Mouse (Mus musculus) neural tube, embryonic 14.5 days (tissue): ENCODE measurements around the gene Trim66. TPM values are rescaled to one million over a fixed set of nuclear protein-coding genes. Genes with fewer than 3 reads are reported as not detected.
A peak's percentile ranks its signal among the peaks of the same experiment; 100 is the strongest.

Source experiments
- ATAC-seq: fragments of 200-750 bp; cut with Nextera tagmentation; 2 replicates; pipeline ENCODE4 v1.8.0; 2017; ENCODE audit warnings: low read depth, mild to moderate bottlenecking, moderate TSS enrichment, moderate library complexity
- H3K27ac ChIP-seq: fragments of 300-500 bp; sonication (generic); 2 replicates; pipeline ENCODE4 v1.5.1; 2014; ENCODE audit warnings: low read depth, mild to moderate bottlenecking, control low read depth, low read length, moderate library complexity, mixed read lengths
- H3K27me3 ChIP-seq: fragments of 300-500 bp; sonication (generic); 2 replicates; pipeline ENCODE4 v1.6.1; 2014; ENCODE audit warnings: low read length; ENCODE audit not compliant: control insufficient read depth, insufficient read depth
- H3K36me3 ChIP-seq: fragments of 300-500 bp; sonication (generic); 2 replicates; pipeline ENCODE4 v1.6.1; 2014; ENCODE audit warnings: low read length, mixed read lengths; ENCODE audit not compliant: control insufficient read depth, insufficient read depth
- H3K4me1 ChIP-seq: fragments of 300-500 bp; sonication (generic); 2 replicates; pipeline ENCODE4 v1.6.1; 2014; ENCODE audit warnings: low read length; ENCODE audit not compliant: control insufficient read depth, insufficient read depth
- H3K4me2 ChIP-seq: fragments of 300-500 bp; sonication (generic); 2 replicates; pipeline ENCODE4 v1.6.1; 2014; ENCODE audit warnings: mild to moderate bottlenecking, low read depth, low read length, control low read depth
- H3K4me3 ChIP-seq: fragments of 300-500 bp; sonication (generic); 2 replicates; pipeline ENCODE4 v1.5.1; 2014; ENCODE audit warnings: low read depth, low read length, control low read depth, mixed read lengths
- H3K9ac ChIP-seq: fragments of 300-500 bp; sonication (generic); replicated peaks from 2 replicates; pipeline ENCODE4 v1.6.1; 2014; ENCODE audit warnings: low read depth, mild to moderate bottlenecking, control low read depth, low read length, mixed read lengths
- H3K9me3 ChIP-seq: fragments of 300-500 bp; sonication (generic); 2 replicates; pipeline ENCODE4 v1.6.1; 2016; ENCODE audit warnings: low read length; ENCODE audit not compliant: control insufficient read depth
- WGBS: fragments of 180-500 bp; shearing (Covaris S2); extraction: QIAGEN DNeasy Blood & Tissue Kit; methylation state at CpG from one replicate; pipeline ENCODE4 v1.1.7; 2014; 5-methylcytosine and 5-hydroxymethylcytosine counted together
- polyA plus RNA-seq: library from polyadenylated mRNA; unstranded; fragments of >200 nt; fragmentation: Nextera tagmentation; extraction: Ambion mirVana; gene quantifications from 2 replicates; pipeline ENCODE4 v1.2.1, GENCODE M21; 2014

Gene Trim66
- polyA plus RNA-seq, 1 experiment from 2014 or later: 0.60 TPM

DNA sequence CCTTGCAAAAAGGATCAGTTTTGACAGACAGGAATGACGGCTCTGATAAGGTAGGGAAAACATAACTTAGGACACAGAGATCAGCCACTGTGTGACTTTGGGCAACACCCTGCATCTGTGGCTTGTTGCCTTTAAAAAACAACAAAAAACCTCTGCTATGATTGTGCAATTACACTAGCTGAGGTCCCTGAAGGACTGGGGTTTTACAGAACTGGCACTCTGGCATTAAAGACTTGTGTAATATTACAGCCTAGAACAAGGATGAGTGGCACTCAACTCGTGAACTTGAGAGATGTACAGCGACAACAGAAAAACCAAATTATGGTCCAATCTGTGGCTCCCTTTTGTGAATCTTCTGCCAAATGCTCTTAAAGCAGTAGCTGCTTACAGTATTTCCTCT is 16.8 kb upstream of the Trim66 start:
- no peak overlapping the region for H3K27ac ChIP-seq
- H3K36me3 ChIP-seq: peaks cover 35% of the 10 kb centered on the region
- no peak overlapping the region for H3K4me2 ChIP-seq
- no peaks in the 10 kb centered on the region for H3K9me3 ChIP-seq
- H3K27me3 ChIP-seq: no peaks in the 10 kb centered on the region
- no peak for ATAC-seq
- H3K9ac ChIP-seq: no peak overlapping the region
- no peak overlapping the region for H3K4me3 ChIP-seq
- 88% methylated on average over 3 of the region's 3 CpGs for WGBS
- H3K4me1 ChIP-seq: peaks cover 6% of the 10 kb centered on the region

DNA sequence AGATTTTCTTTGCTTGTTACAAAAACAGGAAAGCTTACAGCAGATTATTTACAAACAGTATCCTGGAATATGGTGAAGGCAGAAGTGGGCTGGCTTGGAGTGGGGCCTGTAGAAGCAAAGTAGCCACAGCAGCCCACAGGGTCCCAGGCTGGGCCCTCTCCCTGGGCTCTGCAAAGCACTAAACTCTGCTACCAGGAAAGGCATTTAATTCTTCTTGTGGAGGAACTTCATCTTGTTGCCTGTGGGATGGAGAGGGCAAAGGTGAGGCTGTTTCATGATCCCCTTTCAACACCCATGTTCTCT is 16.5 kb upstream of the Trim66 start:
- no peaks in the 10 kb centered on the region for H3K9me3 ChIP-seq
- H3K4me2 ChIP-seq: no peak overlapping the region
- no peak overlapping the region for H3K9ac ChIP-seq
- H3K4me3 ChIP-seq: no peak overlapping the region
- H3K27me3 ChIP-seq: no peaks in the 10 kb centered on the region
- H3K4me1 ChIP-seq: peaks cover 7% of the 10 kb centered on the region
- H3K36me3 ChIP-seq: peaks cover 35% of the 10 kb centered on the region
- H3K27ac ChIP-seq: no peak overlapping the region
- ATAC-seq: no peak

DNA sequence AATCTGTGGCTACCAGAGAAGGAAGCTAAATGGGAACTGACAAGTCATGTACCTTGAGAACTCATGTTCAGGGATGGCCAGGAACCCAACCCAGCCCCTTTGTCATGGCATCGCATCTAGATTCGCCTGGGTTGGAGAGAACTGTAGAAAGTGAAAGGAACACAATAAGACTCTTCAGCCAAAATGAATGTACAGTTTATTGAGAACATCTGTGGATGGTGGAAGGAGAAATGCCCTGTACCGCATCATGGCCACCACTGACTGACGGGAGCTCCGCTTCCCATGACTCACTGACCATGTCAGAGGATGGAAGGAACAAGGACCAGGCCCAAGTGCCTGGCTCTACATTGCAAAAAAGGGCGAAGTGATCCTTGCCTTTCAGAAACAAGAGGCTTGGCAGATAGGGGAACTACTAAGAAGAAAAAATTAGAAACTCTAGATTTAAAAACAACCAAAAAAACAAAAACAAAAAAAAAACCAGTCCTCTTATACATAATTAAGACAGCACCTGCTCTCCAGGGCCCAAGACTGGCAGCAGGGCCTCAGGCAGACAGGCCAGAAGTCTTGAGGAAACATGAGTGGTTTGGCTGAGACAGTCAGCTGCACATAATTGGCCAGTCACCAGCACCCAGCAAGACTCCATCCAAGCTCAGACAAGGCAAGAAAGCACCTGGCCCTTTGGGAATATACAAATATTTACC is 16.0 kb upstream of the Trim66 start:
- H3K9ac ChIP-seq: no peak overlapping the region
- no peaks in the 10 kb centered on the region for H3K27me3 ChIP-seq
- H3K9me3 ChIP-seq: no peaks in the 10 kb centered on the region
- ATAC-seq: no peak
- H3K27ac ChIP-seq: no peak overlapping the region
- H3K4me2 ChIP-seq: no peak overlapping the region
- H3K4me3 ChIP-seq: no peak overlapping the region
- peaks cover 35% of the 10 kb centered on the region for H3K36me3 ChIP-seq
- WGBS: 67% methylated on average over 6 of the region's 6 CpGs
- H3K4me1 ChIP-seq: peaks cover 7% of the 10 kb centered on the region

- 63% methylated on average over 2 of the region's 2 CpGs for WGBS
- no peak overlapping the region for H3K4me3 ChIP-seq
- H3K27ac ChIP-seq: no peak overlapping the region
- no peak overlapping the region for H3K9ac ChIP-seq
- H3K27me3 ChIP-seq: no peaks in the 10 kb centered on the region
- peaks cover 35% of the 10 kb centered on the region for H3K36me3 ChIP-seq
- ATAC-seq: no peak
- H3K9me3 ChIP-seq: no peaks in the 10 kb centered on the region
- no peak overlapping the region for H3K4me2 ChIP-seq
- peaks cover 7% of the 10 kb centered on the region for H3K4me1 ChIP-seq
Measured at GRCm38 (mm10) chr7:109523304-109523703, 15.4 kb upstream of the Trim66 start.

GRCm38 (mm10) chr7:109522084-109522483 is 14.2 kb upstream of the Trim66 start:
- H3K9ac ChIP-seq: no peak overlapping the region

GRCm38 (mm10) chr7:109519936-109520335 is 12.0 kb upstream of the Trim66 start:
- 7% methylated on average over 10 of the region's 10 CpGs for WGBS

More at GRCm38 (mm10) chr7:109522084-109522483, 14.2 kb upstream of the Trim66 start:
- no peak for ATAC-seq
- Histone ChIP-seq H3K36me3 (peaks cover 35% of the 10 kb centered on the region), H3K4me2 (no peak overlapping the region), H3K27me3 (no peaks in the 10 kb centered on the region), H3K27ac (no peak overlapping the region), H3K4me1 (peaks cover 15% of the 10 kb centered on the region), H3K4me3 (no peak overlapping the region), H3K9me3 (no peaks in the 10 kb centered on the region)
- WGBS: 86% methylated on average over 5 of the region's 5 CpGs

DNA sequence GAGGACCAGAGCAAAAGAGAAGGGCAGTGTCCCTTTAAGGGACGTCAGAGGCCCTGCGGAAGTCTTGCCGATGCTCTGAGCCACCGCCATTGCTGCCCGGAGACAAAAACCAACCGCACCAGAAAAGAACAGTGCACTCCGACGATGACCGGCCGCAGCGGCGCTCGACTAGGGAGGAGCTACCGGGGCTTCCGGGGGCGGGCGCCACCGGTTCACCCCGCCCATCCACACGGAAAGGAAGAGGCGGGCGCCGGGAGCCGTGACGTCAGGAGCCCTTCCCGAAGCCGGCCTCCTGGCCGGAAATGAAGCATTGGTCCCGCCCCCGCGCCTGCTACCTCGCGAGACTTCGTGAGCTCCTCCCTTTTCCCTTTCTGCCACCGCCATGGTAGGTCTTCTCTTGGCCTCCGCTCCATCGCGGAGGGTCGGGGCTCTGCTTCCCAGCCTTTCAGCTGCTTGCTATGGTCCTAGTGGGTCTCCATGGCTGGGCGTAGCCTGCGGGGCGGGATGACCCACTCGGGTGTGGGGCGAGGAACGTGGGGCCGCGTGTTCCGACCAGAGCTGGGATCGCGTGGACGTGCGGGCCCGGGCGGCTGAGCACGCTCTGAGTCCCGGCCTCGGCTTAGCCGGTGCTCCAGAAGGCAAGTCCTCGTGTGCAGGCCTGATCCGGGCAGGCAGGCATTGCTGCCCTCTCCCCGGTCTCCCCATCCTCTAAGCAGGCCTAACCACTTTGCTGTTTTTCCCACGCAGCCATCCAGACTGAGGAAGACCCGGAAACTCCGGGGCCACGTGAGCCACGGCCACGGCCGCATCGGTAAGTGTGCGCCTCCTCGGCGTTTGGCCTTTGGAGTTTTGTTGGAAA is 11.1 kb upstream of the Trim66 start, which contains the start of gene Rpl27a:
Rpl27a (plus strand) TSS at position 310 of the 859 bp plus-strand sequence.
- Histone ChIP-seq H3K4me2 (peak within 1 kb of the TSS; percentile 98), H3K27ac (peak within 1 kb of the TSS; percentile 94), H3K36me3 (peaks cover 27% of the 10 kb centered on the region), H3K27me3 (no peaks in the 10 kb centered on the region), H3K9me3 (no peaks in the 10 kb centered on the region), H3K4me3 (peak within 1 kb of the TSS; percentile 95), H3K9ac (peak within 1 kb of the TSS; percentile 95), H3K4me1 (peaks cover 15% of the 10 kb centered on the region)
- ATAC-seq: peak; percentile 95
- WGBS: under 1% methylated on average over 56 of the region's 72 CpGs

More at GRCm38 (mm10) chr7:109519936-109520335, 12.0 kb upstream of the Trim66 start:
- Histone ChIP-seq H3K27me3 (no peaks in the 10 kb centered on the region), H3K4me2 (peak overlapping the region; percentile 98), H3K4me1 (peaks cover 15% of the 10 kb centered on the region), H3K4me3 (peak overlapping the region; percentile 95), H3K27ac (no peak overlapping the region), H3K36me3 (peaks cover 27% of the 10 kb centered on the region), H3K9ac (peak overlapping the region; percentile 95), H3K9me3 (no peaks in the 10 kb centered on the region)
- no peak for ATAC-seq

- no peak for ATAC-seq
- Histone ChIP-seq H3K4me3 (peak overlapping the region; percentile 95), H3K36me3 (peaks cover 20% of the 10 kb centered on the region), H3K27ac (peak overlapping the region; percentile 94), H3K9me3 (no peaks in the 10 kb centered on the region), H3K4me1 (peaks cover 15% of the 10 kb centered on the region), H3K27me3 (no peaks in the 10 kb centered on the region), H3K9ac (peak overlapping the region; percentile 95), H3K4me2 (peak overlapping the region; percentile 66)
- 19% methylated on average over 10 of the region's 10 CpGs for WGBS
Measured at GRCm38 (mm10) chr7:109518036-109518681, 10.2 kb upstream of the Trim66 start.
